ENCODE assay signal across 26 mouse cellular contexts in the genomic region with DNA sequence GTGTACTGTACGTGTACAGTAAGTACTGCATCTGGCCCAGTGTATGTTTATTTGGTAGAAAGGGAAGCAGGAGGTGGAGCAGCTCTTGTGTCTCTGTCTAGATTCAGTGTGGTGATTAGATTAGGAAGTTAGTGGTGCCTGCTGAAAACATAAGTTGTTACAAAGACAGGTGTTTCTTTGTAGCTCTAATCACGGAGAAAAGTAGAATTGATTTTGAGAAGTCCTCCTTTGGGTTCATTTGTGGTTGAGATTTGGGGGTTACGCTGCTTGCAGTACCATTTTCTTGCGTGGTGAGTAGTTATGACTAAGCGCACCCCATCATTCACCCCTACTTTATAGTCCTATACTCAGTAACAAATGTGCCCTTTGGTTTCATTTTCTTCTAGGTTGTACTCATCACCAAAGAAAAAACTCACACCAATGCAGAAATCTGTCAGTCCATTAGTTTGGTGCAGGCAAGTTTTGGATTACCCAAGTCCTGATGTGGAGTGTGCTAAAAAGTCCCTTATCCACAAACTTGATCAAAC. TPM values are rescaled to one million over a fixed set of nuclear protein-coding genes. Genes with fewer than 3 reads are reported as not detected.
DNase-seq lines count a peak whose midpoint lies in the region; ATAC-seq lines count a peak whose summit lies in the region.
"Had no signal": no experiment of that assay in that cellular context is flagged by ENCODE, and none has a peak within 500 bp of the region (broad histone marks: within the 10 kb centered on the region; RNA-seq: fewer than 3 reads in every experiment).

No protein-coding gene starts in this region.

- peak; percentile 72 for ATAC-seq in CD4-positive, CD25-positive, alpha-beta regulatory T cell, adult 4 months
- ATAC-seq in megakaryocyte-erythroid progenitor cell, adult 5-6 weeks (replicated peaks; ENCODE audit: low FRiP score, low TSS enrichment, poor library complexity, severe bottlenecking) = no peak
- ATAC-seq: forebrain, embryonic 16.5 days; hindbrain, embryonic 16.5 days; intestine, embryonic 15.5 days; Patski had no signal

- peaks cover 25% of the 10 kb centered on the region for H3K36me3 ChIP-seq in heart, embryonic 10.5 days
- peaks cover 42% of the 10 kb centered on the region for H3K36me3 ChIP-seq in midbrain, embryonic 10.5 days

- H3K4me1 ChIP-seq in heart, embryonic 10.5 days = no peaks in the 10 kb centered on the region
- H3K4me1 ChIP-seq in midbrain, embryonic 10.5 days = no peaks in the 10 kb centered on the region
- H3K4me1 ChIP-seq: forebrain, embryonic 12.5 days; hindbrain, embryonic 12.5 days; intestine, embryonic 15.5 days had no signal

- 91% methylated on average over 5 of the region's 5 CpGs for WGBS in heart, embryonic 10.5 days
- WGBS in midbrain, embryonic 10.5 days = 97% methylated on average over 5 of the region's 5 CpGs

- H3K9me3 ChIP-seq in heart, embryonic 10.5 days = no peaks in the 10 kb centered on the region
- no peaks in the 10 kb centered on the region for H3K9me3 ChIP-seq in midbrain, embryonic 10.5 days (replicated peaks)
- H3K9me3 ChIP-seq: embryonic facial prominence, embryonic 13.5 days; forebrain, embryonic 12.5 days; hindbrain, embryonic 12.5 days; intestine, embryonic 15.5 days had no signal

- no peak overlapping the region for H3K27ac ChIP-seq in heart, embryonic 10.5 days
- no peak overlapping the region for H3K27ac ChIP-seq in midbrain, embryonic 10.5 days (replicated peaks)
- H3K27ac ChIP-seq: embryonic facial prominence, embryonic 13.5 days; forebrain, embryonic 12.5 days; hindbrain, embryonic 12.5 days; intestine, embryonic 15.5 days had no signal

- no peaks in the 10 kb centered on the region for H3K27me3 ChIP-seq in heart, embryonic 10.5 days (ENCODE audit: insufficient read depth, poor library complexity, severe bottlenecking)
- H3K27me3 ChIP-seq in midbrain, embryonic 10.5 days (ENCODE audit: low read depth, poor library complexity, severe bottlenecking) = no peaks in the 10 kb centered on the region
- H3K27me3 ChIP-seq: embryonic facial prominence, embryonic 13.5 days; forebrain, embryonic 12.5 days; hindbrain, embryonic 12.5 days; intestine, embryonic 15.5 days; Patski had no signal

- peak; percentile 34 for DNase-seq in heart, adult 11 months
- DNase-seq in heart, embryonic 10.5 days (ENCODE audit: low spot score) = no peak
- peak; percentile 76 for DNase-seq in induced T-regulatory cell, adult 2 months (ENCODE audit: low read depth)
- DNase-seq in neural tube, embryonic 10.5 days (ENCODE audit: extremely low spot score, low spot score) = no peak
- no peak for DNase-seq in midbrain, embryonic 10.5 days (ENCODE audit: low spot score)
- DNase-seq: adrenal gland, postnatal 10 days; cerebellum, adult 11-12 months; cerebellum, adult 9-10 months; cerebellum, postnatal 25 days; gastrocnemius, postnatal 25 days; heart, postnatal 10 days; heart, postnatal 4 days; kidney, adult 18-20 months had no signal

- H3K4me3 ChIP-seq in heart, embryonic 10.5 days = no peak overlapping the region
- no peak overlapping the region for H3K4me3 ChIP-seq in midbrain, embryonic 10.5 days
- H3K4me3 ChIP-seq: embryonic facial prominence, embryonic 13.5 days; forebrain, embryonic 12.5 days; hindbrain, embryonic 12.5 days; intestine, embryonic 15.5 days had no signal

RNA-seq across cellular contexts. Expression of a gene that starts 26.9 kb away (rescaled TPM):
- 18.1 and 21.0 TPM in 2 replicates for polyA plus RNA-seq in heart, embryonic 10.5 days (2016; fragmentation: Nextera tagmentation; extraction: Ambion mirVana)
- polyA plus RNA-seq in CD4-positive, CD25-positive, alpha-beta regulatory T cell, adult 4 months (2017; shearing (Covaris generic)) = 10 to 100 TPM in 1 of 2 experiments, 1 to 10 TPM in 1; 9.8 to 10.8 TPM
- 19.2 and 19.6 TPM in 2 replicates for total RNA-seq in megakaryocyte-erythroid progenitor cell, adult 5-6 weeks (2014; fragmentation: Nextera tagmentation)
- total RNA-seq in megakaryocyte-erythroid progenitor cell, adult 5-6 weeks (2017) = 28.2 and 34.4 TPM in 2 replicates
- 16.2 and 16.5 TPM in 2 replicates for polyA plus RNA-seq in midbrain, embryonic 10.5 days (2016; fragmentation: Nextera tagmentation; extraction: Ambion mirVana)

RNA-seq across cellular contexts. Expression of a gene that starts 33.5 kb away (rescaled TPM):
- not detected in 2 replicates for polyA plus RNA-seq in heart, embryonic 10.5 days (2016; fragmentation: Nextera tagmentation; extraction: Ambion mirVana)
- polyA plus RNA-seq in CD4-positive, CD25-positive, alpha-beta regulatory T cell, adult 4 months (2017; shearing (Covaris generic)) = not detected
- total RNA-seq in megakaryocyte-erythroid progenitor cell, adult 5-6 weeks (2014; fragmentation: Nextera tagmentation) = not detected in 2 replicates
- 3.9 TPM in 1 of 2 replicates, not detected in the other for total RNA-seq in megakaryocyte-erythroid progenitor cell, adult 5-6 weeks (2017)
- not detected in 2 replicates for polyA plus RNA-seq in midbrain, embryonic 10.5 days (2016; fragmentation: Nextera tagmentation; extraction: Ambion mirVana)
- total RNA-seq: adrenal gland, postnatal 10 days; gastrocnemius, postnatal 25 days; granulocyte monocyte progenitor cell, adult 5-6 weeks; heart, postnatal 10 days; heart, postnatal 4 days had no signal
- polyA plus RNA-seq: cortical plate, adult 2 months; embryonic facial prominence, embryonic 13.5 days; forebrain, embryonic 12.5 days; forebrain, embryonic 16.5 days; frontal cortex, adult 2 months; heart, embryonic 14.5 days; hindbrain, embryonic 12.5 days; hindbrain, embryonic 16.5 days; intestine, embryonic 15.5 days; Patski had no signal

Comparison
In these comparisons a context has a peak if more than half of its experiments do, and no peak if none do; other contexts are left out.
1. DNase-seq: peak in heart, adult 11 months (single experiment) and induced T-regulatory cell, adult 2 months (single experiment); none in heart, embryonic 10.5 days (single experiment), neural tube, embryonic 10.5 days (single experiment) and midbrain, embryonic 10.5 days (single experiment).